Mouse (Mus musculus) liver, adult 2 months (tissue): Measurements from ENCODE around the gene Six5.

Experiments
- CTCF ChIP-seq: fragments of 200-500 bp; IDR thresholded peaks from 2 replicates; pipeline ENCODE4 v1.5.1; 2011; ENCODE audit warnings: low read depth, low read length, control low read depth
- POLR2A ChIP-seq: fragments of 200-500 bp; IDR thresholded peaks from 2 replicates; pipeline ENCODE4 v1.6.1; 2011; ENCODE audit warnings: low read length, control low read depth; ENCODE audit not compliant: insufficient read depth; ENCODE audit errors: extremely low read depth

DNA sequence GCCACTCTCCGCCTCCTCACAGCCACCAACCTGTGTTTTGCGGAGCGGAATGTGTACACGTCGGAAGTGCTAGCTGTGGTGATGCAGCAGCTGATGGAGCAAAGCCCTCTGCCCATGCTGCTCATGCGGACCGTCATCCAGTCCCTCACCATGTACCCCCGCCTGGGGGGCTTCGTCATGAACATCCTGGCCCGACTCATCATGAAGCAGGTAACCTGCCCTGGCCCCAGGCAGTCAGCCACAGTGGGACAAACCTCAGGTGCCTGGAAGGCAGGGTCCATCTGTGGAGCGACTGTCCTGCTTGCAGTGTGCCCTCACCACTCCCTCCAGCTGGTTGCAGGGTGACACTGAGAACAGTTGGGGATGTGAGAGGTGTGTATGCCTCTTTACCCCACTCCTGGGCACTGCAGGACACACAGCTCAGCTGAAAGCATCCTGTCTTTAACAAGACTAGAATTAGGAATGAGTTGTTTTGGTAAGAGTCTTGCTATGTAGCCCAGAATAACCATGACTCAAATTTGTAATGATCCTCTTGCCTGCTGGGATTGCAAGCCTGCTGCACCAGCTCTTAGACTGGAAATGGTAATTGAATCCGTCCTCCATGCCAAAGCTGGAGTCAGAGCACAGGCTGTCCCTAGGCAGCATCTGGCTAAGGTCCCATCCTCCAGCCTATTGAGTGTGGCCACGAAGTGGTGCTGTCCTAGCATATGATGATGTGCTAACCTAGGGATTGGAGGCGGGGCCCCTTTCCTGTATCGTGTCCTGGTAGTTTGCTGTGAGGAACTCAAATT, 41.9 kb upstream of the Six5 start:
- TF ChIP-seq POLR2A (no peak), CTCF (no peak)
